Mouse (Mus musculus): ENCODE measurements around the gene Xirp1.
A peak's percentile ranks its signal among the peaks of the same experiment; 100 is the strongest.

- TF ChIP-seq CTCF (IDR thresholded peaks at IDR 0.05; ENCODE audit: low read depth) (no peak), EP300 (IDR thresholded peaks at IDR 0.05; ENCODE audit: low read depth) (peak; percentile 82)
Measured at GRCm38 (mm10) chr9:120001945-120002725, 21.3 kb downstream of the Xirp1 start.
